Mouse (Mus musculus) layer of hippocampus, postnatal 36 days (tissue): Measurements from ENCODE around the gene Clnk. TPM values are rescaled to one million over a fixed set of nuclear protein-coding genes. Genes with fewer than 3 reads are reported as not detected.

Experiments used
- DNase-seq, 2 experiments: peaks; one replicate each; pipeline ENCODE4 v3.0.0; 2022
- total RNA-seq, 2 experiments: library from RNA; stranded (reverse); gene quantifications; 2 replicates each; pipeline ENCODE4 v1.2.3; 2021

Clnk gene
- total RNA-seq, 2 experiments from 2014 or later, result not detected

- DNase-seq, result peak in 1 of 2 experiments; percentile 10
Observed at GRCm38 (mm10) chr5:38708940-38709581, 167.6 kb downstream of the Clnk start.

GRCm38 (mm10) chr5:38707364-38708075 is 169.1 kb downstream of the Clnk start:
- DNase-seq, result no peak

GRCm38 (mm10) chr5:38702941-38703340 is 173.7 kb downstream of the Clnk start:
- no peak for DNase-seq

- DNase-seq, result no peak
Observed at GRCm38 (mm10) chr5:38702091-38702490, 174.5 kb downstream of the Clnk start.

GRCm38 (mm10) chr5:38698466-38698865 is 178.1 kb downstream of the Clnk start:
- DNase-seq, result no peak

GRCm38 (mm10) chr5:38698046-38698445 is 178.6 kb downstream of the Clnk start:
- no peak for DNase-seq

- DNase-seq, result no peak
Observed at GRCm38 (mm10) chr5:38696616-38697375, 179.8 kb downstream of the Clnk start.

- DNase-seq, result no peak
Observed at GRCm38 (mm10) chr5:38692859-38693258, 183.8 kb downstream of the Clnk start.

- DNase-seq, result no peak
Observed at GRCm38 (mm10) chr5:38689186-38689585, 187.4 kb downstream of the Clnk start.

- no peak for DNase-seq
Observed at GRCm38 (mm10) chr5:38687694-38688093, 188.9 kb downstream of the Clnk start.

- DNase-seq, result peak; percentile 75 to 79
Observed at GRCm38 (mm10) chr5:38684164-38684911, 192.3 kb downstream of the Clnk start, which contains the start of gene Zfp518b. Zfp518b (minus strand) TSS chr5:38684826.

GRCm38 (mm10) chr5:38658836-38659235 is 217.8 kb downstream of the Clnk start:
- DNase-seq, result no peak

Other genes starting within 250 kb of the Clnk start
- gene Zfp518b, start 192.0 kb downstream of the Clnk start, total RNA-seq, result 10 to 100 TPM; 14.3 to 19.7 TPM